Mouse (Mus musculus) embryonic facial prominence, embryonic 10.5 days (tissue): ENCODE measurements at regions not wholly inside any gene's neighbourhood (a gene's known extent, or its start where the extent isn't known, plus 50 kb on each side); places are given as distances from the start of the nearest gene placed in this dataset.

Source experiments
- DNase-seq: peaks from one replicate; pipeline ENCODE4 v3.0.0-alpha.2; 2017; ENCODE audit warnings: low spot score
- H3K27ac ChIP-seq: fragments of 300-500 bp; sonication (generic); replicated peaks from 2 replicates; pipeline ENCODE4 v1.5.1; 2016; ENCODE audit warnings: mild to moderate bottlenecking
- H3K27me3 ChIP-seq: fragments of 300-500 bp; sonication (generic); replicated peaks from 2 replicates; pipeline ENCODE4 v1.6.1; 2016; ENCODE audit warnings: low read depth, mild to moderate bottlenecking; ENCODE audit not compliant: poor library complexity, severe bottlenecking
- H3K36me3 ChIP-seq: fragments of 300-500 bp; sonication (generic); replicated peaks from 2 replicates; pipeline ENCODE4 v1.6.1; 2016; ENCODE audit warnings: mild to moderate bottlenecking, moderate library complexity
- H3K4me1 ChIP-seq: fragments of 300-500 bp; sonication (generic); 2 replicates; pipeline ENCODE4 v1.6.1; 2016
- H3K4me3 ChIP-seq: fragments of 300-500 bp; sonication (generic); 2 replicates; pipeline ENCODE4 v1.5.1; 2016; ENCODE audit warnings: mild to moderate bottlenecking, moderate library complexity
- H3K9me3 ChIP-seq: fragments of 300-500 bp; sonication (generic); 2 replicates; pipeline ENCODE4 v1.6.1; 2016; ENCODE audit warnings: mild to moderate bottlenecking
- WGBS: fragments of 180-500 bp; shearing (Covaris S2); methylation state at CpG from one replicate; pipeline ENCODE4 v1.1.7; 2016; 5-methylcytosine and 5-hydroxymethylcytosine counted together

GRCm38 (mm10) chr3:41244960-41245359 lies 162.1 kb upstream of the Pgrmc2 start:
- Histone ChIP-seq H3K36me3 (no peaks in the 10 kb centered on the region), H3K9me3 (no peaks in the 10 kb centered on the region), H3K27me3 (no peaks in the 10 kb centered on the region), H3K27ac (no peak overlapping the region), H3K4me1 (peaks cover 9% of the 10 kb centered on the region; the same call in 1 of the 2 replicates), H3K4me3 (no peak overlapping the region)
- no peak for DNase-seq
- WGBS = 64% methylated on average over 2 of the region's 2 CpGs

- Histone ChIP-seq H3K36me3 (no peaks in the 10 kb centered on the region), H3K4me3 (no peak overlapping the region), H3K9me3 (no peaks in the 10 kb centered on the region), H3K27ac (no peak overlapping the region), H3K4me1 (peaks cover 9% of the 10 kb centered on the region; the same call in 1 of the 2 replicates), H3K27me3 (0 out of 2 replicates have a peak, but pooled peaks cover 3% of the 10 kb centered on the region)
- 57% methylated on average over 8 of the region's 8 CpGs for WGBS
- peak; percentile 23 for DNase-seq
These were observed 159.2 kb upstream of the Pgrmc2 start for GRCm38 (mm10) chr3:41241856-41242552.

GRCm38 (mm10) chr3:41239801-41240200 lies 157.0 kb upstream of the Pgrmc2 start:
- Histone ChIP-seq H3K9me3 (no peaks in the 10 kb centered on the region), H3K27me3 (0 out of 2 replicates have a peak, but pooled peaks cover 3% of the 10 kb centered on the region), H3K27ac (no peak overlapping the region), H3K36me3 (no peaks in the 10 kb centered on the region), H3K4me3 (no peak overlapping the region), H3K4me1 (peaks cover 9% of the 10 kb centered on the region; the same call in 1 of the 2 replicates)
- DNase-seq = no peak
- 74% methylated on average over 13 of the region's 13 CpGs for WGBS

- Histone ChIP-seq H3K27me3 (0 out of 2 replicates have a peak, but pooled peaks cover 3% of the 10 kb centered on the region), H3K36me3 (no peaks in the 10 kb centered on the region), H3K9me3 (no peaks in the 10 kb centered on the region), H3K4me3 (no peak overlapping the region), H3K27ac (no peak overlapping the region), H3K4me1 (peaks cover 9% of the 10 kb centered on the region; the same call in 1 of the 2 replicates)
- 90% methylated on average over 6 of the region's 6 CpGs for WGBS
- no peak for DNase-seq
These were observed 156.4 kb upstream of the Pgrmc2 start for GRCm38 (mm10) chr3:41239246-41239645.

GRCm38 (mm10) chr3:41238046-41238445 lies 155.2 kb upstream of the Pgrmc2 start:
- Histone ChIP-seq H3K4me1 (peaks cover 12% of the 10 kb centered on the region; the same call in 1 of the 2 replicates), H3K4me3 (no peak overlapping the region), H3K27ac (no peak overlapping the region), H3K9me3 (no peaks in the 10 kb centered on the region), H3K27me3 (0 out of 2 replicates have a peak, but pooled peaks cover 3% of the 10 kb centered on the region), H3K36me3 (no peaks in the 10 kb centered on the region)
- 85% methylated on average over 7 of the region's 7 CpGs for WGBS
- DNase-seq = no peak

- H3K4me1 ChIP-seq = 0 out of 2 replicates have a peak, but pooled peaks cover 3% of the 10 kb centered on the region
- 0 out of 2 replicates have a peak, but pooled peaks cover 3% of the 10 kb centered on the region for H3K27me3 ChIP-seq
- H3K27ac ChIP-seq = no peak overlapping the region
- H3K9me3 ChIP-seq = no peaks in the 10 kb centered on the region
- H3K36me3 ChIP-seq = no peaks in the 10 kb centered on the region
- DNase-seq = no peak
- WGBS = 91% methylated on average over 2 of the region's 2 CpGs
- no peak overlapping the region for H3K4me3 ChIP-seq
These were observed 152.8 kb upstream of the Pgrmc2 start for GRCm38 (mm10) chr3:41235610-41236009.

- no peaks in the 10 kb centered on the region for H3K36me3 ChIP-seq
- no peak for DNase-seq
- H3K27ac ChIP-seq = no peak overlapping the region
- H3K27me3 ChIP-seq = 0 out of 2 replicates have a peak, but pooled peaks cover 3% of the 10 kb centered on the region
- WGBS = 73% methylated on average over 9 of the region's 9 CpGs
- H3K9me3 ChIP-seq = no peaks in the 10 kb centered on the region
- 0 out of 2 replicates have a peak, but pooled peaks cover 3% of the 10 kb centered on the region for H3K4me1 ChIP-seq
- no peak overlapping the region for H3K4me3 ChIP-seq
These were observed 152.1 kb upstream of the Pgrmc2 start for GRCm38 (mm10) chr3:41234994-41235393.

GRCm38 (mm10) chr3:41234191-41234590 lies 151.3 kb upstream of the Pgrmc2 start:
- Histone ChIP-seq H3K9me3 (no peaks in the 10 kb centered on the region), H3K27me3 (0 out of 2 replicates have a peak, but pooled peaks cover 3% of the 10 kb centered on the region), H3K4me1 (0 out of 2 replicates have a peak, but pooled peaks cover 3% of the 10 kb centered on the region), H3K36me3 (no peaks in the 10 kb centered on the region), H3K4me3 (no peak overlapping the region), H3K27ac (no peak overlapping the region)
- WGBS = 70% methylated on average over 7 of the region's 7 CpGs
- no peak for DNase-seq

- 87% methylated on average over 8 of the region's 8 CpGs for WGBS
- no peaks in the 10 kb centered on the region for H3K36me3 ChIP-seq
- peaks cover 8% of the 10 kb centered on the region; the same call in 1 of the 2 replicates for H3K4me1 ChIP-seq
- no peak for DNase-seq
- H3K27ac ChIP-seq = no peak overlapping the region
- H3K9me3 ChIP-seq = no peaks in the 10 kb centered on the region
- H3K27me3 ChIP-seq = 0 out of 2 replicates have a peak, but pooled peaks cover 2% of the 10 kb centered on the region
- H3K4me3 ChIP-seq = no peak overlapping the region
These were observed 150.6 kb upstream of the Pgrmc2 start for GRCm38 (mm10) chr3:41233439-41233838.

GRCm38 (mm10) chr3:41230961-41231377 lies 148.1 kb upstream of the Pgrmc2 start:
- H3K4me3 ChIP-seq = no peak overlapping the region
- peaks cover 10% of the 10 kb centered on the region; the same call in 1 of the 2 replicates for H3K4me1 ChIP-seq
- no peaks in the 10 kb centered on the region for H3K36me3 ChIP-seq
- WGBS = 88% methylated on average over 3 of the region's 3 CpGs
- H3K9me3 ChIP-seq = no peaks in the 10 kb centered on the region
- DNase-seq = no peak
- no peak overlapping the region for H3K27ac ChIP-seq
- H3K27me3 ChIP-seq = no peaks in the 10 kb centered on the region

- H3K27ac ChIP-seq = no peak overlapping the region
- 78% methylated on average over 2 of the region's 2 CpGs for WGBS
- H3K36me3 ChIP-seq = no peaks in the 10 kb centered on the region
- H3K9me3 ChIP-seq = no peaks in the 10 kb centered on the region
- H3K4me3 ChIP-seq = no peak overlapping the region
- H3K27me3 ChIP-seq = no peaks in the 10 kb centered on the region
- no peak for DNase-seq
- peaks cover 10% of the 10 kb centered on the region; the same call in 1 of the 2 replicates for H3K4me1 ChIP-seq
These were observed 146.6 kb upstream of the Pgrmc2 start for GRCm38 (mm10) chr3:41229493-41229892.

GRCm38 (mm10) chr3:41228536-41228935 lies 145.7 kb upstream of the Pgrmc2 start:
- DNase-seq = peak; percentile 59
- peaks cover 7% of the 10 kb centered on the region; the same call in 1 of the 2 replicates for H3K4me1 ChIP-seq
- 35% methylated on average over 7 of the region's 7 CpGs for WGBS
- no peaks in the 10 kb centered on the region for H3K36me3 ChIP-seq
- 0 out of 2 replicates have a peak, but pooled peaks cover 2% of the 10 kb centered on the region for H3K9me3 ChIP-seq
- no peak overlapping the region for H3K27ac ChIP-seq
- H3K4me3 ChIP-seq = no peak overlapping the region
- H3K27me3 ChIP-seq = no peaks in the 10 kb centered on the region

- H3K4me1 ChIP-seq = no peaks in the 10 kb centered on the region
- no peak for DNase-seq
- no peak overlapping the region for H3K4me3 ChIP-seq
- H3K9me3 ChIP-seq = 0 out of 2 replicates have a peak, but pooled peaks cover 2% of the 10 kb centered on the region
- no peak overlapping the region for H3K27ac ChIP-seq
- no peaks in the 10 kb centered on the region for H3K36me3 ChIP-seq
- H3K27me3 ChIP-seq = no peaks in the 10 kb centered on the region
These were observed 137.9 kb upstream of the Pgrmc2 start for GRCm38 (mm10) chr3:41220746-41221145.
